Comparison of ENCODE assay signal across 8 mouse cellular contexts in genomic region chr2:154459851-154460250, GRCm38 (mm10). TPM values are rescaled to one million over a fixed set of nuclear protein-coding genes. Genes with fewer than 3 reads are reported as not detected.
A peak's percentile ranks its signal among the peaks of the same experiment; 100 is the strongest.
DNase-seq lines count a peak whose midpoint lies in the region; ATAC-seq lines count a peak whose summit lies in the region.

No protein-coding gene starts in this region.

- H3K4me2 ChIP-seq in liver, embryonic 11.5 days: no peak overlapping the region
- H3K4me2 ChIP-seq in intestine, embryonic 15.5 days (replicated peaks): no peak overlapping the region
- H3K4me2 ChIP-seq in limb, embryonic 13.5 days (replicated peaks): no peak overlapping the region
- H3K4me2 ChIP-seq in neural tube, embryonic 14.5 days (ENCODE audit: low read depth, low read length): no peak overlapping the region

- H3K9ac ChIP-seq in liver, embryonic 11.5 days (ENCODE audit: low read depth, low read length): no peak overlapping the region
- no peak overlapping the region for H3K9ac ChIP-seq in intestine, embryonic 15.5 days
- H3K9ac ChIP-seq in limb, embryonic 13.5 days: no peak overlapping the region
- H3K9ac ChIP-seq in neural tube, embryonic 14.5 days (replicated peaks; ENCODE audit: low read depth, low read length): no peak overlapping the region

- no peaks in the 10 kb centered on the region for H3K27me3 ChIP-seq in liver, embryonic 11.5 days (replicated peaks; ENCODE audit: control insufficient read depth, insufficient read depth, low read length)
- H3K27me3 ChIP-seq in intestine, embryonic 15.5 days (replicated peaks): no peaks in the 10 kb centered on the region
- H3K27me3 ChIP-seq in limb, embryonic 13.5 days: no peaks in the 10 kb centered on the region
- H3K27me3 ChIP-seq in neural tube, embryonic 14.5 days (ENCODE audit: control insufficient read depth, insufficient read depth, low read length): no peaks in the 10 kb centered on the region

- ATAC-seq in liver, embryonic 11.5 days (replicated peaks; ENCODE audit: low FRiP score): no peak
- peak; percentile 71 for ATAC-seq in intestine, embryonic 15.5 days
- ATAC-seq in limb, embryonic 13.5 days (ENCODE audit: low FRiP score, low read depth): peak; percentile 75
- peak; percentile 60; the same call in 1 of the 2 replicates for ATAC-seq in neural tube, embryonic 14.5 days (ENCODE audit: low read depth)

- WGBS in liver, embryonic 11.5 days: 49% methylated on average over 4 of the region's 4 CpGs
- WGBS in intestine, embryonic 15.5 days: 25% methylated on average over 4 of the region's 4 CpGs
- 10% methylated on average over 4 of the region's 4 CpGs for WGBS in limb, embryonic 13.5 days
- whole genome bisulfite sequencing in neural tube, embryonic 14.5 days: 24% methylated on average over 4 of the region's 4 CpGs

- H3K36me3 ChIP-seq in liver, embryonic 11.5 days (ENCODE audit: control insufficient read depth, insufficient read depth, low read length): no peaks in the 10 kb centered on the region
- no peaks in the 10 kb centered on the region for H3K36me3 ChIP-seq in intestine, embryonic 15.5 days
- no peaks in the 10 kb centered on the region for H3K36me3 ChIP-seq in limb, embryonic 13.5 days
- no peaks in the 10 kb centered on the region for H3K36me3 ChIP-seq in neural tube, embryonic 14.5 days (ENCODE audit: control insufficient read depth, insufficient read depth, low read length)

- no peak overlapping the region for H3K27ac ChIP-seq in liver, embryonic 11.5 days (ENCODE audit: low read depth, low read length)
- H3K27ac ChIP-seq in intestine, embryonic 15.5 days: no peak overlapping the region
- no peak overlapping the region for H3K27ac ChIP-seq in limb, embryonic 13.5 days
- no peak overlapping the region for H3K27ac ChIP-seq in neural tube, embryonic 14.5 days (ENCODE audit: low read depth, low read length)

- H3K9me3 ChIP-seq in liver, embryonic 11.5 days (ENCODE audit: control insufficient read depth, low read length): no peaks in the 10 kb centered on the region
- no peaks in the 10 kb centered on the region for H3K9me3 ChIP-seq in intestine, embryonic 15.5 days
- H3K9me3 ChIP-seq in limb, embryonic 13.5 days: no peaks in the 10 kb centered on the region
- no peaks in the 10 kb centered on the region for H3K9me3 ChIP-seq in neural tube, embryonic 14.5 days (ENCODE audit: control insufficient read depth, low read length)

- H3K4me1 ChIP-seq in liver, embryonic 11.5 days (replicated peaks; ENCODE audit: control insufficient read depth, insufficient read depth, low read length): peaks cover 35% of the 10 kb centered on the region
- H3K4me1 ChIP-seq in intestine, embryonic 15.5 days (replicated peaks): peaks cover 15% of the 10 kb centered on the region; the same call in 1 of the 2 replicates
- H3K4me1 ChIP-seq in limb, embryonic 13.5 days: peaks cover 43% of the 10 kb centered on the region
- peaks cover 3% of the 10 kb centered on the region; the same call in 1 of the 2 replicates for H3K4me1 ChIP-seq in neural tube, embryonic 14.5 days (ENCODE audit: control insufficient read depth, insufficient read depth, low read length)

- DNase-seq in liver: peak; percentile 45
- no peak for DNase-seq in liver, embryonic 11.5 days (ENCODE audit: low spot score)
- peak; percentile 69 to 73 for DNase-seq in cerebellum, postnatal 36 days
- peak; percentile 98 for DNase-seq in heart, adult 11 months
- no peak for DNase-seq in left cerebral cortex, adult 18-20 months (ENCODE audit: low spot score in 2 of 2)

- H3K4me3 ChIP-seq in liver, embryonic 11.5 days (ENCODE audit: low read depth, low read length): no peak overlapping the region
- no peak overlapping the region for H3K4me3 ChIP-seq in intestine, embryonic 15.5 days (replicated peaks)
- H3K4me3 ChIP-seq in limb, embryonic 13.5 days: no peak overlapping the region
- H3K4me3 ChIP-seq in neural tube, embryonic 14.5 days (ENCODE audit: low read depth, low read length): no peak overlapping the region

RNA-seq across cellular contexts. Expression of gene Cbfa2t2, which starts 23.6 kb away (rescaled TPM):
- polyA plus RNA-seq in liver, embryonic 11.5 days (2014; fragmentation: Nextera tagmentation; extraction: Ambion mirVana): 23.5 and 23.6 TPM in 2 replicates
- 25.4 and 26.3 TPM in 2 replicates for polyA plus RNA-seq in intestine, embryonic 15.5 days (2015; fragmentation: Nextera tagmentation; extraction: Ambion mirVana)
- polyA plus RNA-seq in limb, embryonic 13.5 days (2015; fragmentation: Nextera tagmentation; extraction: Ambion mirVana): 48.3 and 52.2 TPM in 2 replicates
- 48.8 and 51.2 TPM in 2 replicates for polyA plus RNA-seq in neural tube, embryonic 14.5 days (2014; fragmentation: Nextera tagmentation; extraction: Ambion mirVana)
- 10 to 100 TPM; 46.1 to 57.0 TPM for total RNA-seq in left cerebral cortex, adult 18-20 months (2021)

RNA-seq across cellular contexts. Expression of gene Snta1, which starts 52.0 kb away (rescaled TPM):
- polyA plus RNA-seq in liver, embryonic 11.5 days (2014; fragmentation: Nextera tagmentation; extraction: Ambion mirVana): 1.5 and 2.4 TPM in 2 replicates
- polyA plus RNA-seq in intestine, embryonic 15.5 days (2015; fragmentation: Nextera tagmentation; extraction: Ambion mirVana): 4.6 and 5.0 TPM in 2 replicates
- 7.4 and 8.2 TPM in 2 replicates for polyA plus RNA-seq in limb, embryonic 13.5 days (2015; fragmentation: Nextera tagmentation; extraction: Ambion mirVana)
- 4.4 and 5.1 TPM in 2 replicates for polyA plus RNA-seq in neural tube, embryonic 14.5 days (2014; fragmentation: Nextera tagmentation; extraction: Ambion mirVana)
- total RNA-seq in left cerebral cortex, adult 18-20 months (2021): 10 to 100 TPM; 34.4 to 36.6 TPM

Comparison
In these comparisons a context has a peak if more than half of its experiments do, and no peak if none do; other contexts are left out.
1. DNase-seq: peak in liver (single experiment), cerebellum, postnatal 36 days (2 of 2) and heart, adult 11 months (single experiment); none in liver, embryonic 11.5 days (single experiment) and left cerebral cortex, adult 18-20 months (0 of 2).